Mouse (Mus musculus) intestine, embryonic 15.5 days (tissue): ENCODE measurements around the gene Lpar3. TPM values are rescaled to one million over a fixed set of nuclear protein-coding genes. Genes with fewer than 3 reads are reported as not detected.

ENCODE experiments used
- ATAC-seq: fragments of 200-750 bp; cut with Nextera tagmentation; 2 replicates; pipeline ENCODE4 v1.8.0; 2017; ENCODE audit warnings: moderate TSS enrichment, moderate library complexity
- H3K27ac ChIP-seq: fragments of 300-500 bp; sonication (generic); 2 replicates; pipeline ENCODE4 v1.5.1; 2015; ENCODE audit warnings: mild to moderate bottlenecking, inconsistent platforms
- H3K27me3 ChIP-seq: fragments of 300-500 bp; sonication (generic); replicated peaks from 2 replicates; pipeline ENCODE4 v1.6.1; 2015; ENCODE audit warnings: inconsistent platforms
- H3K36me3 ChIP-seq: fragments of 300-500 bp; sonication (generic); 2 replicates; pipeline ENCODE4 v1.6.1; 2015; ENCODE audit warnings: inconsistent platforms
- H3K4me1 ChIP-seq: fragments of 300-500 bp; sonication (generic); replicated peaks from 2 replicates; pipeline ENCODE4 v1.6.1; 2015; ENCODE audit warnings: inconsistent platforms
- H3K4me2 ChIP-seq: fragments of 300-500 bp; sonication (generic); replicated peaks from 2 replicates; pipeline ENCODE4 v1.6.1; 2015; ENCODE audit warnings: mild to moderate bottlenecking, inconsistent platforms
- H3K4me3 ChIP-seq: fragments of 300-500 bp; sonication (generic); replicated peaks from 2 replicates; pipeline ENCODE4 v1.5.1; 2015; ENCODE audit warnings: inconsistent platforms
- H3K9ac ChIP-seq: fragments of 300-500 bp; sonication (generic); 2 replicates; pipeline ENCODE4 v1.6.1; 2015; ENCODE audit warnings: inconsistent platforms
- H3K9me3 ChIP-seq: fragments of 300-500 bp; sonication (generic); 2 replicates; pipeline ENCODE4 v1.6.1; 2016; ENCODE audit warnings: inconsistent platforms
- WGBS: fragments of 180-500 bp; shearing (Covaris S2); methylation state at CpG from one replicate; pipeline ENCODE4 v1.1.7; 2015; 5-methylcytosine and 5-hydroxymethylcytosine counted together
- polyA plus RNA-seq: library from polyadenylated mRNA; unstranded; fragments of >200 nt; fragmentation: Nextera tagmentation; extraction: Ambion mirVana; gene quantifications from 2 replicates; pipeline ENCODE4 v1.2.1, GENCODE M21; 2015

The Lpar3 gene
- 1.8 and 1.9 TPM in 2 replicates for polyA plus RNA-seq

GRCm38 (mm10) chr3:146220776-146221486 is at the start of gene Lpar3:
Lpar3 (plus strand) TSS chr3:146220963.
- H3K4me2 ChIP-seq = peak within 1 kb of the TSS; percentile 95
- H3K27ac ChIP-seq = no peak within 1 kb of the TSS
- H3K9ac ChIP-seq = peak within 1 kb of the TSS; percentile 43
- H3K4me3 ChIP-seq = peak within 1 kb of the TSS; percentile 55
- under 1% methylated on average over 73 of the region's 73 CpGs for WGBS
- no peaks in the 10 kb centered on the region for H3K36me3 ChIP-seq
- H3K27me3 ChIP-seq = peaks cover 4% of the 10 kb centered on the region; the same call in 1 of the 2 replicates
- H3K4me1 ChIP-seq = 0 out of 2 replicates have a peak, but pooled peaks cover 2% of the 10 kb centered on the region
- no peaks in the 10 kb centered on the region for H3K9me3 ChIP-seq
- ATAC-seq = peak; percentile 87

- ATAC-seq = no peak
- Histone ChIP-seq H3K27me3 (no peaks in the 10 kb centered on the region), H3K4me1 (no peaks in the 10 kb centered on the region), H3K9me3 (no peaks in the 10 kb centered on the region), H3K36me3 (no peaks in the 10 kb centered on the region), H3K4me3 (no peak overlapping the region), H3K27ac (no peak overlapping the region), H3K9ac (no peak overlapping the region), H3K4me2 (no peak overlapping the region)
- 83% methylated on average over 5 of the region's 5 CpGs for WGBS
These were observed 47.7 kb upstream of the Lpar3 start for GRCm38 (mm10) chr3:146173030-146173429.

- no peak for ATAC-seq
- no peaks in the 10 kb centered on the region for H3K36me3 ChIP-seq
- no peaks in the 10 kb centered on the region for H3K27me3 ChIP-seq
- H3K9me3 ChIP-seq = no peaks in the 10 kb centered on the region
- H3K4me1 ChIP-seq = no peaks in the 10 kb centered on the region
- no peak overlapping the region for H3K27ac ChIP-seq
- H3K4me3 ChIP-seq = no peak overlapping the region
- no peak overlapping the region for H3K4me2 ChIP-seq
- H3K9ac ChIP-seq = no peak overlapping the region
- WGBS = 71% methylated on average over 9 of the region's 9 CpGs
These were observed 46.5 kb upstream of the Lpar3 start for GRCm38 (mm10) chr3:146174215-146174614.

- Histone ChIP-seq H3K4me2 (no peak overlapping the region), H3K27me3 (no peaks in the 10 kb centered on the region), H3K36me3 (no peaks in the 10 kb centered on the region), H3K9ac (no peak overlapping the region), H3K4me1 (0 out of 2 replicates have a peak, but pooled peaks cover 6% of the 10 kb centered on the region), H3K9me3 (no peaks in the 10 kb centered on the region), H3K4me3 (no peak overlapping the region), H3K27ac (no peak overlapping the region)
- no peak for ATAC-seq
- 72% methylated on average over 7 of the region's 7 CpGs for WGBS
These were observed 43.5 kb upstream of the Lpar3 start for GRCm38 (mm10) chr3:146177295-146177694.

GRCm38 (mm10) chr3:146177748-146178582 is 42.8 kb upstream of the Lpar3 start:
- Histone ChIP-seq H3K4me2 (peak overlapping the region; percentile 53), H3K4me3 (peak overlapping the region; percentile 20)

GRCm38 (mm10) chr3:146180341-146180740 is 40.4 kb upstream of the Lpar3 start:
- H3K36me3 ChIP-seq = no peaks in the 10 kb centered on the region
- no peak overlapping the region for H3K4me2 ChIP-seq
- H3K9me3 ChIP-seq = no peaks in the 10 kb centered on the region
- H3K9ac ChIP-seq = no peak overlapping the region
- no peak overlapping the region for H3K27ac ChIP-seq
- ATAC-seq = no peak
- WGBS = 49% methylated on average over 2 of the region's 2 CpGs
- no peak overlapping the region for H3K4me3 ChIP-seq
- H3K4me1 ChIP-seq = 0 out of 2 replicates have a peak, but pooled peaks cover 6% of the 10 kb centered on the region
- H3K27me3 ChIP-seq = no peaks in the 10 kb centered on the region

More at GRCm38 (mm10) chr3:146177748-146178582, 42.8 kb upstream of the Lpar3 start:
- H3K27ac ChIP-seq = no peak overlapping the region
- 6% methylated on average over 16 of the region's 16 CpGs for WGBS
- H3K36me3 ChIP-seq = no peaks in the 10 kb centered on the region
- peak; percentile 86 for ATAC-seq
- 0 out of 2 replicates have a peak overlapping the region, but pooled peaks have one; percentile 15 for H3K9ac ChIP-seq
- H3K27me3 ChIP-seq = no peaks in the 10 kb centered on the region
- H3K4me1 ChIP-seq = 0 out of 2 replicates have a peak, but pooled peaks cover 6% of the 10 kb centered on the region
- H3K9me3 ChIP-seq = no peaks in the 10 kb centered on the region

GRCm38 (mm10) chr3:146180986-146181385 is 39.8 kb upstream of the Lpar3 start:
- Histone ChIP-seq H3K27me3 (no peaks in the 10 kb centered on the region), H3K4me1 (0 out of 2 replicates have a peak, but pooled peaks cover 6% of the 10 kb centered on the region), H3K36me3 (no peaks in the 10 kb centered on the region), H3K9me3 (no peaks in the 10 kb centered on the region), H3K4me3 (no peak overlapping the region), H3K27ac (no peak overlapping the region), H3K9ac (no peak overlapping the region), H3K4me2 (no peak overlapping the region)
- ATAC-seq = no peak
- 45% methylated on average over 3 of the region's 3 CpGs for WGBS

- no peaks in the 10 kb centered on the region for H3K27me3 ChIP-seq
- 0 out of 2 replicates have a peak, but pooled peaks cover under 1% of the 10 kb centered on the region for H3K4me1 ChIP-seq
- WGBS = 25% methylated on average over 13 of the region's 13 CpGs
- peak; percentile 55 for ATAC-seq
- no peaks in the 10 kb centered on the region for H3K36me3 ChIP-seq
- no peak overlapping the region for H3K4me3 ChIP-seq
- H3K27ac ChIP-seq = no peak overlapping the region
- no peaks in the 10 kb centered on the region for H3K9me3 ChIP-seq
- no peak overlapping the region for H3K9ac ChIP-seq
- no peak overlapping the region for H3K4me2 ChIP-seq
These were observed 35.6 kb upstream of the Lpar3 start for GRCm38 (mm10) chr3:146184992-146185657.

- H3K4me1 ChIP-seq = no peaks in the 10 kb centered on the region
- H3K27me3 ChIP-seq = no peaks in the 10 kb centered on the region
- no peaks in the 10 kb centered on the region for H3K9me3 ChIP-seq
- H3K36me3 ChIP-seq = no peaks in the 10 kb centered on the region
- ATAC-seq = no peak
- H3K4me2 ChIP-seq = no peak overlapping the region
- H3K9ac ChIP-seq = no peak overlapping the region
- 81% methylated on average over 10 of the region's 10 CpGs for WGBS
- no peak overlapping the region for H3K4me3 ChIP-seq
- no peak overlapping the region for H3K27ac ChIP-seq
These were observed 34.7 kb upstream of the Lpar3 start for GRCm38 (mm10) chr3:146186033-146186432.

- Histone ChIP-seq H3K4me2 (no peak overlapping the region), H3K9me3 (no peaks in the 10 kb centered on the region), H3K4me3 (no peak overlapping the region), H3K27ac (no peak overlapping the region), H3K4me1 (no peaks in the 10 kb centered on the region), H3K9ac (no peak overlapping the region), H3K36me3 (no peaks in the 10 kb centered on the region), H3K27me3 (no peaks in the 10 kb centered on the region)
- no peak for ATAC-seq
- WGBS = 71% methylated on average over 10 of the region's 10 CpGs
These were observed 30.8 kb upstream of the Lpar3 start for GRCm38 (mm10) chr3:146189933-146190332.

GRCm38 (mm10) chr3:146192507-146192906 is 28.3 kb upstream of the Lpar3 start:
- 88% methylated on average over 1 of the region's 1 CpGs for WGBS
- Histone ChIP-seq H3K9ac (no peak overlapping the region), H3K27me3 (no peaks in the 10 kb centered on the region)

GRCm38 (mm10) chr3:146195153-146195552 is 25.6 kb upstream of the Lpar3 start:
- no peak for ATAC-seq
- Histone ChIP-seq H3K9ac (no peak overlapping the region), H3K36me3 (no peaks in the 10 kb centered on the region), H3K27ac (no peak overlapping the region), H3K9me3 (no peaks in the 10 kb centered on the region), H3K4me1 (peaks cover 2% of the 10 kb centered on the region), H3K4me3 (no peak overlapping the region), H3K27me3 (no peaks in the 10 kb centered on the region), H3K4me2 (no peak overlapping the region)
- WGBS = 87% methylated on average over 5 of the region's 5 CpGs

More at GRCm38 (mm10) chr3:146192507-146192906, 28.3 kb upstream of the Lpar3 start:
- no peak overlapping the region for H3K27ac ChIP-seq
- no peak for ATAC-seq
- H3K4me2 ChIP-seq = no peak overlapping the region
- no peak overlapping the region for H3K4me3 ChIP-seq
- H3K4me1 ChIP-seq = peaks cover 2% of the 10 kb centered on the region; the same call in 1 of the 2 replicates
- H3K9me3 ChIP-seq = no peaks in the 10 kb centered on the region
- H3K36me3 ChIP-seq = no peaks in the 10 kb centered on the region
